Mouse (Mus musculus): ENCODE results near the gene Rad50. TPM values are rescaled to one million over a fixed set of nuclear protein-coding genes. Genes with fewer than 3 reads are reported as not detected.

Rad50 gene
- total RNA-seq, 2 experiments from 2014 or later, result 4.1 to 5.2 TPM

DNA sequence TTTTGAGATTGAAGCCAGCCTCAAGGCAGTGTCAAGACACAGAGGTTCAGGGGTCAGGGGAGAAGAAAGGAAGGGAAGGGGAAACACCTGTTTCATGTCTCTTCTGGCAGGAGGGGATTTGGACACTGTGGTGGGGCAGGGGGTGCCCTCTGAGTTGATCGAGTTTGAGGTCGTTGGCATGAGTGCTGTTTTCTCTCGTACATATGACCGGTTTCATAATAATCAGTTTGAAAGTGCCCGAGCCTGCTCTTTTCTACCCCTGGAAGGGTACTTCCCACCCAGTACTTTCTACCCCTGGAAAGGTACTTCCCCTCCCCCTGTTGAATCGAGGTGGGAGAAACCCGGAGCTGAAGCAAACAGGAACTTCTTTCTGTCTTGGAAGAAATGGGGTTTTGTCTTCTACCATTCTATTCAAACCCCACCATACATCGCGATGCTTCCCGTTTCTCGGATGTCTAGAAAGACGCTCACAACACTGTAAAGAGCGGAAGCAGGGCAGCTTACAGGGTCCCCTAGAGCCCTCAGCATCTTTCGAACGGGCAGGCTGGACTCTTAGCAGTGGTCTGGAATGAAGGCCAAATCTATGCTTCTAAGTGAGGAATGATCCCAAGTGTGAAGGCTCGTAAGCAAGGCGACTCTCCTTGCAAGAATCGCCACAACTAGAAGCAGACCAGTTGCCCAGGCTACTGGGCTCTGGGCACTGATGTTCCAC lies 28.0 kb upstream of the Rad50 start:
- no peak for DNase-seq
- no peak for TF ChIP-seq CTCF (IDR thresholded peaks at IDR 0.05)
- Histone ChIP-seq H3K27ac (no peak overlapping the region), H3K4me3 (no peak overlapping the region)
- intact Hi-C loops (cut with DNase I), result no loop called here

- intact Hi-C loops (cut with DNase I), result no loop called here
- TF ChIP-seq CTCF (IDR thresholded peaks at IDR 0.05), result no peak
- H3K27ac ChIP-seq, result no peak overlapping the region
- no peak overlapping the region for H3K4me3 ChIP-seq
- no peak for DNase-seq
These were observed 27.3 kb upstream of the Rad50 start for GRCm38 (mm10) chr11:53734431-53734830.

DNA sequence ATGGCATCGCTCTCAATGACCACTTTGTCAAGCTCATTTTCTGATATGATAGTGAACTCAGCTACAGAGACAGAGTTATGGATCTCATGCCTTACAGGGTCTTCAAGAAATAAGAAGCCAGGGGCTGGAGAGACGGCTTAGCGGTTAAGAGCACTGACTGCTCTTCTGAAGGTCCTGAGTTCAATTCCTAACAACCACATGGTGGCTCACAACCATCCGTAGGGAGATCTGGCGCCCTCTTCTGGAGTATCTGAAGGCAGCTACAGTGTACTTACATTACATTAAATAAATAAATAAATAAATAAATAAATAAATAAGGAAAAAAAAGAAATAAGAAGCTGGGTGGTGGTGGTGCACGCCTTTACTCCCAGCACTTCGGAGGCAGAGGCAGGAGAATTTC lies 26.7 kb upstream of the Rad50 start:
- Histone ChIP-seq H3K27ac (no peak overlapping the region), H3K4me3 (no peak overlapping the region)
- peak; percentile 17; the same call in 1 of the 2 replicates for TF ChIP-seq CTCF (IDR thresholded peaks at IDR 0.05)
- DNase-seq, result no peak
- intact Hi-C loops (cut with DNase I), result no loop called here

GRCm38 (mm10) chr11:53732244-53732643 lies 25.1 kb upstream of the Rad50 start:
- intact Hi-C loops (cut with DNase I), result no loop called here
- no peak for DNase-seq
- Histone ChIP-seq H3K4me3 (no peak overlapping the region), H3K27ac (no peak overlapping the region)
- TF ChIP-seq CTCF (IDR thresholded peaks at IDR 0.05), result no peak

GRCm38 (mm10) chr11:53731457-53731856 lies 24.3 kb upstream of the Rad50 start:
- DNase-seq, result no peak
- TF ChIP-seq CTCF (IDR thresholded peaks at IDR 0.05), result no peak
- no peak overlapping the region for H3K27ac ChIP-seq
- intact Hi-C loops (cut with DNase I), result no loop called here
- H3K4me3 ChIP-seq, result no peak overlapping the region

GRCm38 (mm10) chr11:53720715-53721114 lies 13.6 kb upstream of the Rad50 start, which contains the start of gene Il5:
TSS of gene Il5 (plus strand) at chr11:53720794.
- DNase-seq, result no peak
- H3K27ac ChIP-seq, result no peak within 1 kb of the TSS
- H3K4me3 ChIP-seq, result no peak within 1 kb of the TSS
- no peak for TF ChIP-seq CTCF (IDR thresholded peaks at IDR 0.05)
- intact Hi-C loops (cut with DNase I), result no loop called here

- H3K27ac ChIP-seq, result no peak overlapping the region
- intact Hi-C loops (cut with DNase I), result no loop called here
- no peak for DNase-seq
- no peak overlapping the region for H3K4me3 ChIP-seq
- no peak for TF ChIP-seq CTCF (IDR thresholded peaks at IDR 0.05)
These were observed 12.6 kb upstream of the Rad50 start for GRCm38 (mm10) chr11:53719701-53720100.

GRCm38 (mm10) chr11:53707718-53708009 lies 545 bp upstream of the Rad50 start:
- peak overlapping the region; percentile 89 for H3K27ac ChIP-seq
- no peak for DNase-seq
- no peak for TF ChIP-seq CTCF (IDR thresholded peaks at IDR 0.05)
- peak overlapping the region; percentile 92 for H3K4me3 ChIP-seq
- intact Hi-C loops (cut with DNase I), result no loop called here

GRCm38 (mm10) chr11:53706236-53706933 lies 734 bp downstream of the Rad50 start:
- intact Hi-C loops (cut with DNase I), result no loop called here
- Histone ChIP-seq H3K27ac (peak overlapping the region; percentile 89), H3K4me3 (peak overlapping the region; percentile 92)
- peak; percentile 55 for DNase-seq
- no peak for TF ChIP-seq CTCF (IDR thresholded peaks at IDR 0.05)

DNA sequence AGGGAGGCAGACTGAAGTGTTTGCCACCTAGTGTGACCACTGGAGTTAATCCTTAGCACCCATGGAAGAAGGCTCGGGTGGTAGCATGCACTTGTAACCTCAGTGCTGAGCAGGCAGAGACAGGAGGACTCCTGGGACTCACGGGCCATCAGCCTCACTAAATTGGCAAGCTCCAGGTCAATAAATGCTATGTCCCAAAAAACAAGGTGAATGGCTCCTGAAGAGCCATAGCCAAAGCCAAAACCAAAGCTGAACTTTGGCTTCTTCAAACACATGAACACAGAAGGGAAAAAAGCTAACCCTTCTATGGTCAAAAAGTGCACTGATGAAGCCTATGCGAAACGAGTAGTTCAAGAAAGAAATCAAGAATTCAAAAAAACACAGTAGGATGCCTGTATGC lies 7.8 kb downstream of the Rad50 start:
- DNase-seq, result no peak
- intact Hi-C loops (cut with DNase I), result no loop called here
- no peak for TF ChIP-seq CTCF (IDR thresholded peaks at IDR 0.05)
- H3K27ac ChIP-seq, result no peak overlapping the region
- H3K4me3 ChIP-seq, result no peak overlapping the region

- H3K4me3 ChIP-seq, result no peak overlapping the region
- intact Hi-C loops (cut with DNase I), result no loop called here
- no peak overlapping the region for H3K27ac ChIP-seq
- no peak for DNase-seq
- TF ChIP-seq CTCF (IDR thresholded peaks at IDR 0.05), result no peak
These were observed 8.6 kb downstream of the Rad50 start for GRCm38 (mm10) chr11:53698521-53698920.

- TF ChIP-seq CTCF (IDR thresholded peaks at IDR 0.05), result no peak
- intact Hi-C loops (cut with DNase I), result no loop called here
- no peak overlapping the region for H3K27ac ChIP-seq
- DNase-seq, result no peak
- H3K4me3 ChIP-seq, result no peak overlapping the region
These were observed 15.1 kb downstream of the Rad50 start for GRCm38 (mm10) chr11:53691979-53692378.

DNA sequence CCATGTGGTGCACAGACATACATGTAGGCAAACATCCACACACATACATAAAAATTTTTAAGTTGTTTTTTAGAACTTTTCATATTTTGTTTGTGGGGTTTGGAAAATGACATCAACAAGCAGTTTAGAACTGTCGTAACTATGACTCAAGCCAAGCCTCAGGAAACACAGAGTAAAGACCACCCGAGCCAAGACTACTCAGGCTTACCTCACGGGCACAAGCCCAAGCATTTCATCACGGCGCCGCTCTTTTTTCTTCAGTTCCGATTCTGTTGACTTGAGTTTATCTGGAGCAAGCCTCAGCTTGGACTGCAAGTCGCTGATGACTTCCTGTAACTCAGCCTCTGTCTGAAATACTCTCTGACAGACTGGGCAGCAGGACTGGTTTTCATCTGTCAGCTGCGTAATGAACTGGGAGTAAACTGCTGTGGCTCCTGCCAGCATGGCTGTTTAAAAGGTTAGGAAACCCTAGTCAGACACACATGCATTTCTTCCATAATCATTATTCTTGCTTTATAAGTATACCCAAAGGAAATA lies 24.1 kb downstream of the Rad50 start:
- 0 out of 2 replicates have a peak overlapping the region, but pooled peaks have one; percentile 31 for H3K27ac ChIP-seq
- DNase-seq, result peak; percentile 25
- intact Hi-C loops (cut with DNase I), result no loop called here
- H3K4me3 ChIP-seq, result no peak overlapping the region
- no peak for TF ChIP-seq CTCF (IDR thresholded peaks at IDR 0.05)

All from gastrocnemius, adult 2 months (tissue).